Mouse (Mus musculus): Measurements from ENCODE around the gene Arid5b. TPM values are rescaled to one million over a fixed set of nuclear protein-coding genes. Genes with fewer than 3 reads are reported as not detected.
A peak's percentile ranks its signal among the peaks of the same experiment; 100 is the strongest.

The Arid5b gene
- polyA plus RNA-seq, 1 experiment from 2014 or later, result 19.0 TPM

GRCm38 (mm10) chr10:68164723-68165706 lies 113.5 kb downstream of the Arid5b start:
- no peaks in the 10 kb centered on the region for H3K36me3 ChIP-seq (replicated peaks)
- no peaks in the 10 kb centered on the region for H3K27me3 ChIP-seq (replicated peaks)
- H3K4me1 ChIP-seq, result peaks cover 16% of the 10 kb centered on the region
- H3K9ac ChIP-seq, result no peak overlapping the region
- H3K9me3 ChIP-seq, result no peaks in the 10 kb centered on the region
- H3K4me3 ChIP-seq, result no peak overlapping the region
- no peak for ATAC-seq (replicated peaks)
- H3K27ac ChIP-seq, result peak overlapping the region; percentile 25; the same call in 1 of the 2 replicates
- H3K4me2 ChIP-seq, result no peak overlapping the region
- WGBS, result 70% methylated on average over 8 of the region's 8 CpGs

- Histone ChIP-seq H3K36me3 (replicated peaks) (no peaks in the 10 kb centered on the region), H3K4me2 (no peak overlapping the region), H3K27ac (no peak overlapping the region), H3K9me3 (no peaks in the 10 kb centered on the region), H3K9ac (no peak overlapping the region), H3K4me1 (peaks cover 16% of the 10 kb centered on the region), H3K27me3 (replicated peaks) (no peaks in the 10 kb centered on the region), H3K4me3 (no peak overlapping the region)
- no peak for ATAC-seq (replicated peaks)
- 98% methylated on average over 2 of the region's 2 CpGs for WGBS
Observed at GRCm38 (mm10) chr10:68164137-68164536, 114.4 kb downstream of the Arid5b start.

GRCm38 (mm10) chr10:68159759-68160158 lies 118.8 kb downstream of the Arid5b start:
- no peak overlapping the region for H3K9ac ChIP-seq
- no peaks in the 10 kb centered on the region for H3K36me3 ChIP-seq (replicated peaks)
- H3K4me2 ChIP-seq, result no peak overlapping the region
- ATAC-seq (replicated peaks), result no peak
- 95% methylated on average over 9 of the region's 9 CpGs for WGBS
- H3K4me1 ChIP-seq, result 0 out of 2 replicates have a peak, but pooled peaks cover 3% of the 10 kb centered on the region
- no peak overlapping the region for H3K27ac ChIP-seq
- no peaks in the 10 kb centered on the region for H3K27me3 ChIP-seq (replicated peaks)
- no peaks in the 10 kb centered on the region for H3K9me3 ChIP-seq
- no peak overlapping the region for H3K4me3 ChIP-seq

GRCm38 (mm10) chr10:68158555-68158954 lies 120.0 kb downstream of the Arid5b start:
- Histone ChIP-seq H3K4me3 (no peak overlapping the region), H3K4me2 (no peak overlapping the region), H3K36me3 (replicated peaks) (no peaks in the 10 kb centered on the region), H3K27ac (no peak overlapping the region), H3K9me3 (no peaks in the 10 kb centered on the region), H3K9ac (no peak overlapping the region), H3K27me3 (replicated peaks) (no peaks in the 10 kb centered on the region), H3K4me1 (peaks cover 7% of the 10 kb centered on the region)
- ATAC-seq (replicated peaks), result no peak
- 86% methylated on average over 5 of the region's 5 CpGs for WGBS

- Histone ChIP-seq H3K9me3 (no peaks in the 10 kb centered on the region), H3K27ac (no peak overlapping the region), H3K9ac (no peak overlapping the region), H3K27me3 (replicated peaks) (no peaks in the 10 kb centered on the region), H3K4me2 (no peak overlapping the region), H3K4me1 (peaks cover 15% of the 10 kb centered on the region), H3K36me3 (replicated peaks) (no peaks in the 10 kb centered on the region), H3K4me3 (no peak overlapping the region)
- WGBS, result 60% methylated on average over 8 of the region's 8 CpGs
- no peak for ATAC-seq (replicated peaks)
Observed at GRCm38 (mm10) chr10:68157511-68157910, 121.0 kb downstream of the Arid5b start.

GRCm38 (mm10) chr10:68156646-68157245 lies 121.8 kb downstream of the Arid5b start:
- Histone ChIP-seq H3K4me3 (no peak overlapping the region), H3K4me1 (peaks cover 15% of the 10 kb centered on the region), H3K36me3 (replicated peaks) (no peaks in the 10 kb centered on the region), H3K27ac (no peak overlapping the region), H3K9ac (no peak overlapping the region), H3K27me3 (replicated peaks) (no peaks in the 10 kb centered on the region), H3K4me2 (no peak overlapping the region), H3K9me3 (no peaks in the 10 kb centered on the region)
- 74% methylated on average over 10 of the region's 10 CpGs for WGBS
- no peak for ATAC-seq (replicated peaks)

- Histone ChIP-seq H3K4me1 (peaks cover 15% of the 10 kb centered on the region), H3K9ac (no peak overlapping the region), H3K36me3 (replicated peaks) (no peaks in the 10 kb centered on the region), H3K4me3 (no peak overlapping the region), H3K4me2 (no peak overlapping the region), H3K9me3 (no peaks in the 10 kb centered on the region), H3K27me3 (replicated peaks) (no peaks in the 10 kb centered on the region), H3K27ac (no peak overlapping the region)
- no peak for ATAC-seq (replicated peaks)
- WGBS, result 87% methylated on average over 6 of the region's 6 CpGs
Observed at GRCm38 (mm10) chr10:68156159-68156558, 122.4 kb downstream of the Arid5b start.

- Histone ChIP-seq H3K4me2 (no peak overlapping the region), H3K4me1 (peaks cover 15% of the 10 kb centered on the region), H3K27ac (no peak overlapping the region), H3K4me3 (no peak overlapping the region), H3K9me3 (no peaks in the 10 kb centered on the region), H3K27me3 (replicated peaks) (no peaks in the 10 kb centered on the region), H3K9ac (no peak overlapping the region), H3K36me3 (replicated peaks) (no peaks in the 10 kb centered on the region)
- no peak for ATAC-seq (replicated peaks)
- 94% methylated on average over 6 of the region's 6 CpGs for WGBS
Observed at GRCm38 (mm10) chr10:68155431-68156119, 123.0 kb downstream of the Arid5b start.

- H3K9ac ChIP-seq, result no peak overlapping the region
- H3K4me1 ChIP-seq, result peaks cover 15% of the 10 kb centered on the region
- no peaks in the 10 kb centered on the region for H3K27me3 ChIP-seq (replicated peaks)
- H3K9me3 ChIP-seq, result no peaks in the 10 kb centered on the region
- no peaks in the 10 kb centered on the region for H3K36me3 ChIP-seq (replicated peaks)
- no peak for ATAC-seq (replicated peaks)
- 68% methylated on average over 14 of the region's 14 CpGs for WGBS
- peak overlapping the region; percentile 14; the same call in 1 of the 2 replicates for H3K27ac ChIP-seq
- 0 out of 2 replicates have a peak overlapping the region, but pooled peaks have one; percentile 11 for H3K4me2 ChIP-seq
- no peak overlapping the region for H3K4me3 ChIP-seq
Observed at GRCm38 (mm10) chr10:68154046-68154765, 124.3 kb downstream of the Arid5b start.

GRCm38 (mm10) chr10:68153344-68154045 lies 125.0 kb downstream of the Arid5b start:
- H3K4me2 ChIP-seq, result 0 out of 2 replicates have a peak overlapping the region, but pooled peaks have one; percentile 11
- WGBS, result 19% methylated on average over 11 of the region's 11 CpGs
- H3K27me3 ChIP-seq (replicated peaks), result no peaks in the 10 kb centered on the region
- H3K9ac ChIP-seq, result no peak overlapping the region
- H3K4me1 ChIP-seq, result peaks cover 15% of the 10 kb centered on the region
- H3K9me3 ChIP-seq, result no peaks in the 10 kb centered on the region
- H3K27ac ChIP-seq, result peak overlapping the region; percentile 14; the same call in 1 of the 2 replicates
- peak; percentile 46; the same call in 1 of the 2 replicates for ATAC-seq (replicated peaks)
- H3K4me3 ChIP-seq, result no peak overlapping the region
- H3K36me3 ChIP-seq (replicated peaks), result no peaks in the 10 kb centered on the region

GRCm38 (mm10) chr10:68148495-68148894 lies 130.0 kb downstream of the Arid5b start:
- Histone ChIP-seq H3K27ac (no peak overlapping the region), H3K4me3 (no peak overlapping the region), H3K36me3 (replicated peaks) (no peaks in the 10 kb centered on the region), H3K9ac (no peak overlapping the region), H3K9me3 (no peaks in the 10 kb centered on the region), H3K4me2 (no peak overlapping the region), H3K27me3 (replicated peaks) (no peaks in the 10 kb centered on the region), H3K4me1 (peaks cover 10% of the 10 kb centered on the region)
- no peak for ATAC-seq (replicated peaks)
- WGBS, result 83% methylated on average over 6 of the region's 6 CpGs

Measured in midbrain, embryonic 15.5 days (tissue).